Mouse (Mus musculus) adrenal gland, postnatal 0 days (tissue): Measurements from ENCODE around the gene Mdfic. TPM values are rescaled to one million over a fixed set of nuclear protein-coding genes. Genes with fewer than 3 reads are reported as not detected.

ENCODE experiments used
- polyA plus RNA-seq: library from polyadenylated mRNA; unstranded; fragments of >200 nt; fragmentation: Nextera tagmentation; extraction: Ambion mirVana; gene quantifications from 2 replicates; pipeline ENCODE4 v1.2.1, GENCODE M21; 2015

The Mdfic gene
- 9.8 and 11.2 TPM in 2 replicates for polyA plus RNA-seq

GRCm38 (mm10) chr6:15720461-15720817 lies at the start of gene Mdfic:
TSS of gene Mdfic (plus strand) at chr6:15720661.

